Comparison of ENCODE assay signal across 8 mouse cellular contexts in the genomic region with DNA sequence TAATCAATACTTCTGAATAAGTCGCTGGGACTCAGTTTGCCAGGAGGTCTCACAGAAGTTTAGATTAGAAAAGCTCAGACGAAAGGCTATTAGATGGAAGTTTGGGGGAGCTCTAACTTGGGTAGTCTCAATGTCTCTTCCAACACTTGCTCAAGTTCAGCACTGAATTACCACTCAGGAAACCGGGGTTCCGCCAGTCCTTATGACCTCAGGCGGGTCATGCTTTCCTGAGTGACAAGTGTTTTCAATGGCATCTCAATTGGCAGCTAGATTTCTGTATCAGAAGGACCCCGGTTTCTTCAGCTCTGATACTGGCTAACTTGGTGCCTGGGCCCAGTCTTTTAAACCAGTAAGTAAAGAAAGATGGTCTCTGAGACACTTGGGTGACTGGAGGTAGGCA. TPM values are rescaled to one million over a fixed set of nuclear protein-coding genes. Genes with fewer than 3 reads are reported as not detected.
DNase-seq lines count a peak whose midpoint lies in the region; ATAC-seq and TF ChIP-seq lines count a peak whose summit lies in the region.

No protein-coding gene starts in this region.

- DNase-seq in liver, adult 2 months (ENCODE audit: extremely low read depth, low read depth, low spot score): no peak
- DNase-seq in liver: no peak
- DNase-seq in forebrain, embryonic 10.5 days (ENCODE audit: extremely low spot score, low spot score): no peak
- no peak for DNase-seq in cerebellum, adult 9-11 months
- DNase-seq in ovary, postnatal 14 days (ENCODE audit: low spot score): no peak

- 41% methylated on average over 6 of the region's 6 CpGs for WGBS in liver, adult 2 months
- WGBS in forebrain, embryonic 10.5 days: 41% methylated on average over 6 of the region's 6 CpGs
- 49% methylated on average over 6 of the region's 6 CpGs for WGBS in limb, embryonic 12.5 days
- WGBS in olfactory bulb, adult 2 months: 34% methylated on average over 6 of the region's 6 CpGs

- peak overlapping the region; percentile 97 for H3K4me3 ChIP-seq in liver, adult 2 months (ENCODE audit: insufficient read depth, low read depth, low read length)
- H3K4me3 ChIP-seq in forebrain, embryonic 10.5 days: peak overlapping the region; percentile 60
- H3K4me3 ChIP-seq in limb, embryonic 12.5 days (replicated peaks): peak overlapping the region; percentile 45
- peak overlapping the region; percentile 90 for H3K4me3 ChIP-seq in olfactory bulb, adult 2 months (ENCODE audit: insufficient read depth, low read depth, low read length)

- H3K4me2 ChIP-seq in limb, embryonic 12.5 days: peak overlapping the region; percentile 73

- H3K4me1 ChIP-seq in liver, adult 2 months (ENCODE audit: control insufficient read depth, insufficient read depth, low read length): no peaks in the 10 kb centered on the region
- peaks cover 30% of the 10 kb centered on the region for H3K4me1 ChIP-seq in forebrain, embryonic 10.5 days
- peaks cover 4% of the 10 kb centered on the region; the same call in 1 of the 2 replicates for H3K4me1 ChIP-seq in limb, embryonic 12.5 days (replicated peaks)
- H3K4me1 ChIP-seq in olfactory bulb, adult 2 months (ENCODE audit: control insufficient read depth, insufficient read depth, low read length): peaks cover 7% of the 10 kb centered on the region; the same call in 1 of the 2 replicates

- no peak for ATAC-seq in limb, embryonic 12.5 days (ENCODE audit: insufficient number of reproducible peaks, insufficient read depth, low FRiP score, low TSS enrichment, low read depth)
- ATAC-seq in cerebellum, adult (ENCODE audit: insufficient number of reproducible peaks, low FRiP score, low TSS enrichment): no peak

- no peaks in the 10 kb centered on the region for H3K9me3 ChIP-seq in forebrain, embryonic 10.5 days
- H3K9me3 ChIP-seq in limb, embryonic 12.5 days: no peaks in the 10 kb centered on the region

- no peaks in the 10 kb centered on the region; the same call in 1 of the 2 replicates for H3K79me2 ChIP-seq in liver, adult 2 months (ENCODE audit: control insufficient read depth, insufficient read depth, low read length)

- TF ChIP-seq CTCF in liver, adult 2 months (IDR thresholded peaks at IDR 0.05; ENCODE audit: low read depth, low read length): no peak
- TF ChIP-seq CTCF in olfactory bulb, adult 2 months (IDR thresholded peaks at IDR 0.05; ENCODE audit: insufficient read depth, low read depth, low read length): no peak

- H3K36me3 ChIP-seq in liver, adult 2 months (ENCODE audit: control insufficient read depth, insufficient read depth, low read length): no peaks in the 10 kb centered on the region
- H3K36me3 ChIP-seq in forebrain, embryonic 10.5 days (replicated peaks): no peaks in the 10 kb centered on the region
- no peaks in the 10 kb centered on the region for H3K36me3 ChIP-seq in limb, embryonic 12.5 days

- no peaks in the 10 kb centered on the region for H3K27me3 ChIP-seq in liver, adult 2 months (ENCODE audit: control insufficient read depth, insufficient read depth, low read length)
- peaks cover 100% of the 10 kb centered on the region for H3K27me3 ChIP-seq in forebrain, embryonic 10.5 days (ENCODE audit: poor library complexity, severe bottlenecking)
- H3K27me3 ChIP-seq in limb, embryonic 12.5 days: peaks cover 79% of the 10 kb centered on the region

- TF ChIP-seq POLR2A in liver, adult 2 months (IDR thresholded peaks at IDR 0.05; ENCODE audit: extremely low read depth, insufficient read depth, low read length): no peak
- no peak for TF ChIP-seq POLR2A in olfactory bulb, adult 2 months (IDR thresholded peaks at IDR 0.05; ENCODE audit: insufficient read depth, low read depth, low read length)

- peak overlapping the region; percentile 73 for H3K27ac ChIP-seq in liver, adult 2 months (replicated peaks; ENCODE audit: insufficient read depth, low read depth, low read length)
- no peak overlapping the region for H3K27ac ChIP-seq in forebrain, embryonic 10.5 days
- no peak overlapping the region for H3K27ac ChIP-seq in limb, embryonic 12.5 days
- H3K27ac ChIP-seq in olfactory bulb, adult 2 months (ENCODE audit: insufficient read depth, low read depth, low read length): peak overlapping the region; percentile 70

- H3K9ac ChIP-seq in liver, adult 2 months (ENCODE audit: low read depth, low read length): peak overlapping the region; percentile 92
- peak overlapping the region; percentile 56 for H3K9ac ChIP-seq in limb, embryonic 12.5 days (replicated peaks)

RNA-seq across cellular contexts. Expression of a gene that starts 40.2 kb away (rescaled TPM):
- total RNA-seq in liver, adult 2 months (2014; rRNA removed): 6.8 and 8.4 TPM in 2 replicates
- polyA plus RNA-seq in liver, adult 2 months (2012; rRNA removed): 8.3 TPM in 2 replicates
- 10.9 and 11.4 TPM in 2 replicates for polyA plus RNA-seq in forebrain, embryonic 10.5 days (2016; fragmentation: Nextera tagmentation; extraction: Ambion mirVana)
- polyA plus RNA-seq in limb, embryonic 12.5 days (2016; fragmentation: Nextera tagmentation; extraction: Ambion mirVana): 6.7 and 8.3 TPM in 2 replicates
- not detected in 2 replicates for polyA plus RNA-seq in olfactory bulb, adult 2 months (2012; ENCODE audit: insufficient read depth, insufficient read length, low replicate concordance, missing spikeins)

Comparison
In these comparisons a context has a peak if more than half of its experiments do, and no peak if none do; other contexts are left out.
1. H3K27ac ChIP-seq: peak in liver, adult 2 months (single experiment) and olfactory bulb, adult 2 months (single experiment); none in forebrain, embryonic 10.5 days (single experiment) and limb, embryonic 12.5 days (single experiment).
2. H3K4me3 ChIP-seq: peak in every context shown above with its lines; median percentile 97 in liver, adult 2 months; 90 in olfactory bulb, adult 2 months; 60 in forebrain, embryonic 10.5 days; 45 in limb, embryonic 12.5 days.